Mouse (Mus musculus): ENCODE data around the gene 1110059E24Rik.

- TF ChIP-seq CTCF (IDR thresholded peaks at IDR 0.05; ENCODE audit: extremely low read depth, insufficient read depth, insufficient read length, insufficient replicate concordance) = no peak
- no peak for TF ChIP-seq POLR2A (IDR thresholded peaks at IDR 0.05; ENCODE audit: low read depth, low read length)
Observed at GRCm38 (mm10) chr19:21594676-21595075, 58.1 kb downstream of the 1110059E24Rik start.

Measured in spleen, adult 2 months (tissue).